Mouse (Mus musculus) layer of hippocampus, adult 2 months (tissue): ENCODE measurements at regions not wholly inside any gene's neighbourhood (a gene's known extent, or its start where the extent isn't known, plus 50 kb on each side); places are given as distances from the start of the nearest gene placed in this dataset.

Experiments
- DNase-seq, 2 experiments: peaks; one replicate each; pipeline ENCODE4 v3.0.0; 2022; ENCODE audit warnings: low spot score in 2 of 2
- H3K27ac ChIP-seq: fragments of 200-600 bp; 2 replicates; pipeline ENCODE4 v1.8.1; 2022
- H3K4me3 ChIP-seq: fragments of 200-600 bp; 2 replicates; pipeline ENCODE4 v1.8.1; 2022; ENCODE audit warnings: mild to moderate bottlenecking
- CTCF ChIP-seq: fragments of 200-600 bp; conservative IDR thresholded peaks from 2 replicates; pipeline ENCODE4 v1.8.1; 2022; ENCODE audit warnings: antibody characterized with exemption, mild to moderate bottlenecking, moderate library complexity

GRCm38 (mm10) chr6:109682360-109682759, 853.9 kb downstream of the Edem1 start:
- DNase-seq = no peak
- Histone ChIP-seq H3K27ac (no peak overlapping the region), H3K4me3 (no peak overlapping the region)
- TF ChIP-seq CTCF = no peak

GRCm38 (mm10) chr6:109730026-109730425, 901.6 kb downstream of the Edem1 start:
- H3K4me3 ChIP-seq = no peak overlapping the region
- DNase-seq = peak; percentile 29 to 37
- H3K27ac ChIP-seq = no peak overlapping the region
- no peak for TF ChIP-seq CTCF

DNA sequence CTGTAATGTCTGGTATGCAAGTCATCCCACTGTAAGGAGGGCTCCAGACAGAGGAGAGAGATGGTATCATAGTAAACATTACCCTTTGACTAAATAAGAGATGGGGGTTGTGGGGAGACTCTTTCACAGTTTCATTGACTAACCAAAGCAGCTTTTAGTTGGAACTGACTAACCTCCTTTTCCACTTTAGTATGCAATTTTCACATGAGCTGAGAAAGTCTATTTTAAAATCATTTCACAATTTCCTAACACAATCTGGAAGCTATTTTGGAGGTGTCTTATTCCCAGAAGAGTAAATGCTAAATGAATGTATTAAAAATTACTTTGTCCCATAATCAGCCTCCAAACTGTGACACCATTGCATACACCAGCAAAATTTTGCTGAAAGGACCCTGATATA, 904.7 kb upstream of the Grm7 start:
- Histone ChIP-seq H3K4me3 (no peak overlapping the region), H3K27ac (no peak overlapping the region)
- peak in 1 of 2 experiments; percentile 2 for DNase-seq
- no peak for TF ChIP-seq CTCF
